Mouse (Mus musculus) kidney, embryonic 14.5 days (tissue): ENCODE measurements at regions not wholly inside any gene's neighbourhood (a gene's known extent, or its start where the extent isn't known, plus 50 kb on each side); places are given as distances from the start of the nearest gene placed in this dataset.

ENCODE experiments used
- ATAC-seq: fragments of 200-750 bp; cut with Nextera tagmentation; 2 replicates; pipeline ENCODE4 v1.8.0; 2017; ENCODE audit warnings: moderate number of reproducible peaks, mild to moderate bottlenecking, moderate TSS enrichment, moderate library complexity; ENCODE audit not compliant: low FRiP score, low TSS enrichment
- H3K27ac ChIP-seq: fragments of 300-500 bp; sonication (generic); 2 replicates; pipeline ENCODE4 v1.5.1; 2014; ENCODE audit warnings: low read depth, mild to moderate bottlenecking, low read length, moderate library complexity, mixed read lengths
- H3K27me3 ChIP-seq: fragments of 300-500 bp; sonication (generic); 2 replicates; pipeline ENCODE4 v1.6.1; 2014; ENCODE audit warnings: mild to moderate bottlenecking, low read length; ENCODE audit not compliant: control insufficient read depth, insufficient read depth
- H3K36me3 ChIP-seq: fragments of 300-500 bp; sonication (generic); 2 replicates; pipeline ENCODE4 v1.6.1; 2014; ENCODE audit warnings: low read length, mixed read lengths; ENCODE audit not compliant: control insufficient read depth, insufficient read depth
- H3K4me1 ChIP-seq: fragments of 300-500 bp; sonication (generic); 2 replicates; pipeline ENCODE4 v1.6.1; 2014; ENCODE audit warnings: low read length, mixed read lengths; ENCODE audit not compliant: control insufficient read depth, insufficient read depth
- H3K4me2 ChIP-seq: fragments of 300-500 bp; sonication (generic); replicated peaks from 2 replicates; pipeline ENCODE4 v1.6.1; 2014; ENCODE audit warnings: low read depth, mild to moderate bottlenecking, low read length
- H3K4me3 ChIP-seq: fragments of 300-500 bp; sonication (generic); 2 replicates; pipeline ENCODE4 v1.5.1; 2014; ENCODE audit warnings: mild to moderate bottlenecking, low read length
- H3K9ac ChIP-seq: fragments of 300-500 bp; sonication (generic); 2 replicates; pipeline ENCODE4 v1.6.1; 2014; ENCODE audit warnings: low read depth, mild to moderate bottlenecking, low read length, moderate library complexity
- H3K9me3 ChIP-seq: fragments of 300-500 bp; sonication (generic); 2 replicates; pipeline ENCODE4 v1.6.1; 2016; ENCODE audit warnings: low read length; ENCODE audit not compliant: control insufficient read depth
- WGBS: fragments of 180-500 bp; shearing (Covaris S2); extraction: QIAGEN DNeasy Blood & Tissue Kit; methylation state at CpG from one replicate; pipeline ENCODE4 v1.1.7; 2014; 5-methylcytosine and 5-hydroxymethylcytosine counted together

GRCm38 (mm10) chr17:52220422-52220821, 382.1 kb upstream of the Kcnh8 start:
- H3K9me3 ChIP-seq: no peaks in the 10 kb centered on the region
- no peak overlapping the region for H3K9ac ChIP-seq
- no peak for ATAC-seq
- no peaks in the 10 kb centered on the region for H3K27me3 ChIP-seq
- no peak overlapping the region for H3K4me2 ChIP-seq
- H3K4me1 ChIP-seq: no peaks in the 10 kb centered on the region
- no peak overlapping the region for H3K27ac ChIP-seq
- no peaks in the 10 kb centered on the region for H3K36me3 ChIP-seq
- H3K4me3 ChIP-seq: no peak overlapping the region
- 88% methylated on average over 3 of the region's 3 CpGs for WGBS

- Histone ChIP-seq H3K9ac (no peak overlapping the region), H3K4me2 (no peak overlapping the region), H3K27ac (no peak overlapping the region), H3K36me3 (no peaks in the 10 kb centered on the region), H3K4me3 (no peak overlapping the region), H3K27me3 (no peaks in the 10 kb centered on the region), H3K4me1 (no peaks in the 10 kb centered on the region), H3K9me3 (no peaks in the 10 kb centered on the region)
- ATAC-seq: no peak
These were observed 384.3 kb upstream of the Satb1 start for GRCm38 (mm10) chr17:52217411-52217810.

- no peak overlapping the region for H3K4me3 ChIP-seq
- no peaks in the 10 kb centered on the region for H3K4me1 ChIP-seq
- no peak overlapping the region for H3K4me2 ChIP-seq
- H3K36me3 ChIP-seq: no peaks in the 10 kb centered on the region
- H3K9ac ChIP-seq: no peak overlapping the region
- no peak overlapping the region for H3K27ac ChIP-seq
- no peaks in the 10 kb centered on the region for H3K9me3 ChIP-seq
- no peak for ATAC-seq
- 78% methylated on average over 2 of the region's 2 CpGs for WGBS
- H3K27me3 ChIP-seq: no peaks in the 10 kb centered on the region
These were observed 379.9 kb upstream of the Satb1 start for GRCm38 (mm10) chr17:52212944-52213343.

GRCm38 (mm10) chr17:52210483-52210882, 377.4 kb upstream of the Satb1 start:
- no peaks in the 10 kb centered on the region for H3K9me3 ChIP-seq

GRCm38 (mm10) chr17:52197731-52198130, 364.6 kb upstream of the Satb1 start:
- WGBS: 94% methylated on average over 4 of the region's 4 CpGs
- no peak overlapping the region for H3K4me3 ChIP-seq
- no peaks in the 10 kb centered on the region for H3K36me3 ChIP-seq
- H3K27ac ChIP-seq: no peak overlapping the region
- H3K4me1 ChIP-seq: no peaks in the 10 kb centered on the region
- no peak overlapping the region for H3K9ac ChIP-seq
- no peak for ATAC-seq
- H3K27me3 ChIP-seq: no peaks in the 10 kb centered on the region
- H3K9me3 ChIP-seq: no peaks in the 10 kb centered on the region
- no peak overlapping the region for H3K4me2 ChIP-seq

More at GRCm38 (mm10) chr17:52210483-52210882, 377.4 kb upstream of the Satb1 start:
- Histone ChIP-seq H3K4me3 (no peak overlapping the region), H3K27ac (no peak overlapping the region), H3K4me2 (no peak overlapping the region), H3K27me3 (no peaks in the 10 kb centered on the region), H3K36me3 (no peaks in the 10 kb centered on the region), H3K4me1 (no peaks in the 10 kb centered on the region), H3K9ac (no peak overlapping the region)
- ATAC-seq: no peak
- 90% methylated on average over 6 of the region's 6 CpGs for WGBS

- Histone ChIP-seq H3K9me3 (no peaks in the 10 kb centered on the region), H3K4me2 (no peak overlapping the region), H3K27me3 (no peaks in the 10 kb centered on the region), H3K27ac (no peak overlapping the region), H3K9ac (no peak overlapping the region), H3K36me3 (no peaks in the 10 kb centered on the region), H3K4me1 (no peaks in the 10 kb centered on the region), H3K4me3 (no peak overlapping the region)
- 80% methylated on average over 5 of the region's 5 CpGs for WGBS
- ATAC-seq: no peak
These were observed 363.7 kb upstream of the Satb1 start for GRCm38 (mm10) chr17:52196811-52197210.

- no peak for ATAC-seq
- Histone ChIP-seq H3K27ac (no peak overlapping the region), H3K4me1 (no peaks in the 10 kb centered on the region), H3K4me3 (no peak overlapping the region), H3K36me3 (no peaks in the 10 kb centered on the region), H3K27me3 (no peaks in the 10 kb centered on the region), H3K9ac (no peak overlapping the region), H3K9me3 (no peaks in the 10 kb centered on the region), H3K4me2 (no peak overlapping the region)
- 94% methylated on average over 5 of the region's 5 CpGs for WGBS
These were observed 362.7 kb upstream of the Satb1 start for GRCm38 (mm10) chr17:52195804-52196203.

- ATAC-seq: no peak
- Histone ChIP-seq H3K4me1 (no peaks in the 10 kb centered on the region), H3K4me3 (no peak overlapping the region), H3K9ac (no peak overlapping the region), H3K4me2 (no peak overlapping the region), H3K36me3 (no peaks in the 10 kb centered on the region), H3K27ac (no peak overlapping the region), H3K27me3 (no peaks in the 10 kb centered on the region), H3K9me3 (no peaks in the 10 kb centered on the region)
- 88% methylated on average over 6 of the region's 6 CpGs for WGBS
These were observed 358.1 kb upstream of the Satb1 start for GRCm38 (mm10) chr17:52191064-52191682.

- H3K4me2 ChIP-seq: no peak overlapping the region
These were observed 349.6 kb upstream of the Satb1 start for GRCm38 (mm10) chr17:52182706-52183105.

More at GRCm38 (mm10) chr17:52182706-52183105, 349.6 kb upstream of the Satb1 start:
- no peaks in the 10 kb centered on the region for H3K9me3 ChIP-seq
- no peak overlapping the region for H3K27ac ChIP-seq
- no peaks in the 10 kb centered on the region for H3K36me3 ChIP-seq
- ATAC-seq: no peak
- no peak overlapping the region for H3K9ac ChIP-seq
- H3K4me3 ChIP-seq: no peak overlapping the region
- 39% methylated on average over 3 of the region's 3 CpGs for WGBS
- H3K27me3 ChIP-seq: no peaks in the 10 kb centered on the region
- H3K4me1 ChIP-seq: no peaks in the 10 kb centered on the region
